Mouse (Mus musculus) forebrain, embryonic 13.5 days (tissue): Measurements from ENCODE around the gene Pax5. TPM values are rescaled to one million over a fixed set of nuclear protein-coding genes. Genes with fewer than 3 reads are reported as not detected.
A peak's percentile ranks its signal among the peaks of the same experiment; 100 is the strongest.

Experiments used
- ATAC-seq: fragments of 200-750 bp; cut with Nextera tagmentation; 2 replicates; pipeline ENCODE4 v1.8.0; 2017
- H3K27ac ChIP-seq: fragments of 300-500 bp; sonication (generic); 2 replicates; pipeline ENCODE4 v1.5.1; 2015; ENCODE audit warnings: inconsistent platforms, mild to moderate bottlenecking, moderate library complexity
- H3K27me3 ChIP-seq: fragments of 300-500 bp; sonication (generic); 2 replicates; pipeline ENCODE4 v1.6.1; 2015; ENCODE audit warnings: mild to moderate bottlenecking, inconsistent platforms
- H3K36me3 ChIP-seq: fragments of 300-500 bp; sonication (generic); 2 replicates; pipeline ENCODE4 v1.6.1; 2015; ENCODE audit warnings: mild to moderate bottlenecking, inconsistent platforms; ENCODE audit not compliant: poor library complexity, severe bottlenecking
- H3K4me1 ChIP-seq: fragments of 300-500 bp; sonication (generic); 2 replicates; pipeline ENCODE4 v1.6.1; 2015; ENCODE audit warnings: inconsistent platforms
- H3K4me2 ChIP-seq: fragments of 300-500 bp; sonication (generic); 2 replicates; pipeline ENCODE4 v1.6.1; 2015; ENCODE audit warnings: inconsistent platforms, mild to moderate bottlenecking, moderate library complexity
- H3K4me3 ChIP-seq: fragments of 300-500 bp; sonication (generic); 2 replicates; pipeline ENCODE4 v1.5.1; 2015; ENCODE audit warnings: mild to moderate bottlenecking, inconsistent platforms
- H3K9ac ChIP-seq: fragments of 300-500 bp; sonication (generic); 2 replicates; pipeline ENCODE4 v1.6.1; 2015; ENCODE audit warnings: mild to moderate bottlenecking, inconsistent platforms
- H3K9me3 ChIP-seq: fragments of 300-500 bp; sonication (generic); replicated peaks from 2 replicates; pipeline ENCODE4 v1.6.1; 2016; ENCODE audit warnings: inconsistent platforms
- WGBS: fragments of 180-500 bp; shearing (Covaris S2); methylation state at CpG from one replicate; pipeline ENCODE4 v1.1.7; 2015; 5-methylcytosine and 5-hydroxymethylcytosine counted together
- polyA plus RNA-seq: library from polyadenylated mRNA; unstranded; fragments of >200 nt; fragmentation: Nextera tagmentation; extraction: Ambion mirVana; gene quantifications from 2 replicates; pipeline ENCODE4 v1.2.1, GENCODE M21; 2015

Pax5 gene
- polyA plus RNA-seq, 1 experiment from 2014 or later: 0.06 TPM

GRCm38 (mm10) chr4:44673726-44674125 is 36.6 kb downstream of the Pax5 start:
- H3K4me3 ChIP-seq: no peak overlapping the region
- H3K27ac ChIP-seq: no peak overlapping the region
- H3K9ac ChIP-seq: no peak overlapping the region
- no peaks in the 10 kb centered on the region for H3K4me1 ChIP-seq
- 8% methylated on average over 9 of the region's 9 CpGs for WGBS
- H3K27me3 ChIP-seq: peaks cover 9% of the 10 kb centered on the region; the same call in 1 of the 2 replicates
- H3K36me3 ChIP-seq: no peaks in the 10 kb centered on the region
- no peak for ATAC-seq
- no peak overlapping the region for H3K4me2 ChIP-seq
- peaks cover 5% of the 10 kb centered on the region; the same call in 1 of the 2 replicates for H3K9me3 ChIP-seq

GRCm38 (mm10) chr4:44672216-44672937 is 37.9 kb downstream of the Pax5 start:
- no peaks in the 10 kb centered on the region for H3K36me3 ChIP-seq
- H3K4me1 ChIP-seq: no peaks in the 10 kb centered on the region
- no peak for ATAC-seq
- H3K27ac ChIP-seq: no peak overlapping the region
- WGBS: 66% methylated on average over 10 of the region's 10 CpGs
- H3K9me3 ChIP-seq: peaks cover 5% of the 10 kb centered on the region; the same call in 1 of the 2 replicates
- no peak overlapping the region for H3K4me2 ChIP-seq
- no peak overlapping the region for H3K4me3 ChIP-seq
- peaks cover 19% of the 10 kb centered on the region for H3K27me3 ChIP-seq
- H3K9ac ChIP-seq: no peak overlapping the region

GRCm38 (mm10) chr4:44671486-44671885 is 38.8 kb downstream of the Pax5 start:
- Histone ChIP-seq H3K9ac (no peak overlapping the region), H3K4me1 (no peaks in the 10 kb centered on the region), H3K4me2 (no peak overlapping the region), H3K27ac (no peak overlapping the region), H3K9me3 (peaks cover 5% of the 10 kb centered on the region; the same call in 1 of the 2 replicates), H3K36me3 (no peaks in the 10 kb centered on the region), H3K4me3 (no peak overlapping the region), H3K27me3 (peaks cover 27% of the 10 kb centered on the region)
- 87% methylated on average over 3 of the region's 3 CpGs for WGBS
- no peak for ATAC-seq

- Histone ChIP-seq H3K9ac (no peak overlapping the region), H3K4me3 (no peak overlapping the region), H3K27ac (no peak overlapping the region), H3K36me3 (no peaks in the 10 kb centered on the region), H3K27me3 (peaks cover 32% of the 10 kb centered on the region), H3K4me2 (no peak overlapping the region), H3K4me1 (no peaks in the 10 kb centered on the region), H3K9me3 (peaks cover 5% of the 10 kb centered on the region; the same call in 1 of the 2 replicates)
- ATAC-seq: no peak
- 93% methylated on average over 2 of the region's 2 CpGs for WGBS
These were observed 39.3 kb downstream of the Pax5 start for GRCm38 (mm10) chr4:44671035-44671434.

- no peaks in the 10 kb centered on the region for H3K36me3 ChIP-seq
- no peaks in the 10 kb centered on the region for H3K4me1 ChIP-seq
- H3K4me2 ChIP-seq: no peak overlapping the region
- H3K4me3 ChIP-seq: no peak overlapping the region
- ATAC-seq: no peak
- peaks cover 5% of the 10 kb centered on the region; the same call in 1 of the 2 replicates for H3K9me3 ChIP-seq
- H3K9ac ChIP-seq: no peak overlapping the region
- no peak overlapping the region for H3K27ac ChIP-seq
- H3K27me3 ChIP-seq: peaks cover 38% of the 10 kb centered on the region
- 82% methylated on average over 4 of the region's 4 CpGs for WGBS
These were observed 39.9 kb downstream of the Pax5 start for GRCm38 (mm10) chr4:44670380-44670779.

- ATAC-seq: no peak
- Histone ChIP-seq H3K4me3 (no peak overlapping the region), H3K27ac (no peak overlapping the region), H3K4me1 (peaks cover 1% of the 10 kb centered on the region; the same call in 1 of the 2 replicates), H3K4me2 (no peak overlapping the region), H3K36me3 (no peaks in the 10 kb centered on the region), H3K27me3 (peaks cover 46% of the 10 kb centered on the region), H3K9ac (no peak overlapping the region), H3K9me3 (peaks cover 5% of the 10 kb centered on the region; the same call in 1 of the 2 replicates)
- 94% methylated on average over 7 of the region's 7 CpGs for WGBS
These were observed 40.7 kb downstream of the Pax5 start for GRCm38 (mm10) chr4:44669485-44670181.

GRCm38 (mm10) chr4:44668574-44668973 is 41.7 kb downstream of the Pax5 start:
- H3K9ac ChIP-seq: no peak overlapping the region
- H3K27ac ChIP-seq: no peak overlapping the region
- no peak overlapping the region for H3K4me2 ChIP-seq
- H3K4me1 ChIP-seq: peaks cover 8% of the 10 kb centered on the region
- H3K9me3 ChIP-seq: peaks cover 5% of the 10 kb centered on the region; the same call in 1 of the 2 replicates
- no peaks in the 10 kb centered on the region for H3K36me3 ChIP-seq
- peaks cover 55% of the 10 kb centered on the region for H3K27me3 ChIP-seq
- WGBS: 71% methylated on average over 6 of the region's 6 CpGs
- no peak for ATAC-seq
- H3K4me3 ChIP-seq: no peak overlapping the region

GRCm38 (mm10) chr4:44668172-44668571 is 42.1 kb downstream of the Pax5 start:
- H3K9ac ChIP-seq: no peak overlapping the region
- H3K4me1 ChIP-seq: peaks cover 12% of the 10 kb centered on the region
- no peak overlapping the region for H3K27ac ChIP-seq
- 77% methylated on average over 3 of the region's 3 CpGs for WGBS
- no peak overlapping the region for H3K4me2 ChIP-seq
- H3K27me3 ChIP-seq: peaks cover 59% of the 10 kb centered on the region
- H3K36me3 ChIP-seq: no peaks in the 10 kb centered on the region
- no peak for ATAC-seq
- H3K4me3 ChIP-seq: no peak overlapping the region
- H3K9me3 ChIP-seq: peaks cover 5% of the 10 kb centered on the region; the same call in 1 of the 2 replicates

GRCm38 (mm10) chr4:44667369-44667768 is 42.9 kb downstream of the Pax5 start:
- H3K4me2 ChIP-seq: no peak overlapping the region
- H3K9ac ChIP-seq: no peak overlapping the region
- no peak for ATAC-seq
- H3K9me3 ChIP-seq: peaks cover 5% of the 10 kb centered on the region; the same call in 1 of the 2 replicates
- H3K4me3 ChIP-seq: no peak overlapping the region
- H3K36me3 ChIP-seq: no peaks in the 10 kb centered on the region
- peaks cover 63% of the 10 kb centered on the region for H3K27me3 ChIP-seq
- no peak overlapping the region for H3K27ac ChIP-seq
- WGBS: 76% methylated on average over 6 of the region's 6 CpGs
- H3K4me1 ChIP-seq: peaks cover 12% of the 10 kb centered on the region

GRCm38 (mm10) chr4:44664767-44665056 is 45.6 kb downstream of the Pax5 start:
- peak overlapping the region; percentile 96 for H3K4me2 ChIP-seq
- H3K27ac ChIP-seq: no peak overlapping the region
- peaks cover 5% of the 10 kb centered on the region; the same call in 1 of the 2 replicates for H3K9me3 ChIP-seq
- peaks cover 12% of the 10 kb centered on the region for H3K4me1 ChIP-seq
- ATAC-seq: no peak
- no peaks in the 10 kb centered on the region for H3K36me3 ChIP-seq
- WGBS: 19% methylated on average over 6 of the region's 6 CpGs
- H3K27me3 ChIP-seq: peaks cover 78% of the 10 kb centered on the region
- peak overlapping the region; percentile 70 for H3K9ac ChIP-seq
- peak overlapping the region; percentile 57 for H3K4me3 ChIP-seq

- under 1% methylated on average over 80 of the region's 81 CpGs for WGBS
- ATAC-seq: peak; percentile 88
- H3K4me2 ChIP-seq: peak overlapping the region; percentile 96
- H3K9ac ChIP-seq: peak overlapping the region; percentile 70
- no peaks in the 10 kb centered on the region for H3K36me3 ChIP-seq
- H3K27ac ChIP-seq: no peak overlapping the region
- peaks cover 12% of the 10 kb centered on the region for H3K4me1 ChIP-seq
- H3K4me3 ChIP-seq: peak overlapping the region; percentile 57
- peaks cover under 1% of the 10 kb centered on the region; the same call in 1 of the 2 replicates for H3K9me3 ChIP-seq
- peaks cover 78% of the 10 kb centered on the region for H3K27me3 ChIP-seq
These were observed 46.1 kb downstream of the Pax5 start for GRCm38 (mm10) chr4:44664004-44664766.

GRCm38 (mm10) chr4:44663489-44663888 is 46.8 kb downstream of the Pax5 start:
- Histone ChIP-seq H3K27ac (no peak overlapping the region), H3K4me3 (peak overlapping the region; percentile 57), H3K4me1 (peaks cover 12% of the 10 kb centered on the region), H3K27me3 (peaks cover 76% of the 10 kb centered on the region), H3K36me3 (no peaks in the 10 kb centered on the region), H3K9ac (0 out of 2 replicates have a peak overlapping the region, but pooled peaks have one; percentile 70), H3K4me2 (peak overlapping the region; percentile 96), H3K9me3 (no peaks in the 10 kb centered on the region)
- peak; percentile 33; the same call in 1 of the 2 replicates for ATAC-seq
- 13% methylated on average over 10 of the region's 10 CpGs for WGBS
